In the genomic region with DNA sequence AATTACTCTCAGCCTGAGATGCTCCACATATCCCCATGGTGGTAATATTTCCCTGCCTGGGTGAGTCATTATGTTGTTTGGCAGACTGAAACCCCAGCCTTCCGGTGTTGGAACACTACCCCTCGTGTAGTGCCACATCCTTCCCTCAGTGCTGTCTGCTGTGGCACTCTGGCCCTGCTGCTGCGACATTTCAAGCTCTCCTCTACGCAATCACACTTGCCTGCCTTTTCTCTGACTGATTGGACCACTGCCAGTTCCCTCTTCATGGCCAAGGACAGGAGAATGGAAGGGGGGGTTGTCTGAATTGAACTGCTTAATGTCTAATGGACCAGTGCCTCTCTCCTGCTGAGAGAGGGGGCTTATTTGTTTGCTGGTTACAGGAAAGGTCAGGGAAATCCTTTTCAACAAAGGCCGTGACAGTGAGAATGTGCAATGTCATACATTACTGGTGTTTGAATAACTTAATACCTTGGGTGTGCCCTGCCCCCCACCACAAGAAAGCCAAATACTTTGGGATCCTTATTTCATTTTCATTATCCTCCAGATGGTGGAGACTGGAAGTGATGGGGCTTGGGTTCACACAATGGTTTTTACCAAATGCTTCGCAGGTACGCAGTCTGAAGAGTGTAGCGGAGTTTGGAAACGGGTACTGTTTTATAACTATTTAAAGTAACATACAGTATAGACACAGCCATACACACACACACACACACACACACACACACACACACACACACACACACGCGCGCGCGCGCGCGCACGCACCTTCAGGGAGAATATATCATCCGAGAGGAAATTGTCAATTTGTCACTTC, we compare ENCODE assay signal across 8 mouse cellular contexts.
DNase-seq lines count a peak whose midpoint lies in the region; ATAC-seq lines count a peak whose summit lies in the region.

No protein-coding gene starts in this region.

- WGBS in lung, embryonic 16.5 days, result 66% methylated on average over 19 of the region's 19 CpGs
- 47% methylated on average over 19 of the region's 19 CpGs for WGBS in hindbrain, embryonic 16.5 days
- 58% methylated on average over 19 of the region's 19 CpGs for WGBS in midbrain, embryonic 13.5 days

- ATAC-seq in lung, embryonic 16.5 days (ENCODE audit: low read depth), result 0 out of 2 replicates have a peak, but pooled peaks have one; percentile 49
- peak; percentile 94 for ATAC-seq in hindbrain, embryonic 16.5 days
- ATAC-seq in midbrain, embryonic 13.5 days, result peak; percentile 91

- no peak overlapping the region for H3K4me2 ChIP-seq in lung, embryonic 16.5 days (ENCODE audit: low read depth, low read length)
- peak overlapping the region; percentile 1; the same call in 1 of the 2 replicates for H3K4me2 ChIP-seq in hindbrain, embryonic 16.5 days (ENCODE audit: low read length)
- peak overlapping the region; percentile 19 for H3K4me2 ChIP-seq in midbrain, embryonic 13.5 days (replicated peaks)

- H3K4me1 ChIP-seq in lung, embryonic 16.5 days (replicated peaks; ENCODE audit: control insufficient read depth, insufficient read depth, low read length), result peaks cover 4% of the 10 kb centered on the region; the same call in 1 of the 2 replicates
- peaks cover 11% of the 10 kb centered on the region for H3K4me1 ChIP-seq in hindbrain, embryonic 16.5 days (ENCODE audit: control insufficient read depth, insufficient read depth, low read depth, low read length)
- H3K4me1 ChIP-seq in midbrain, embryonic 13.5 days (replicated peaks), result peaks cover 30% of the 10 kb centered on the region

- no peak overlapping the region for H3K4me3 ChIP-seq in lung, embryonic 16.5 days (ENCODE audit: low read length)
- no peak overlapping the region for H3K4me3 ChIP-seq in hindbrain, embryonic 16.5 days (ENCODE audit: low read length)
- no peak overlapping the region for H3K4me3 ChIP-seq in midbrain, embryonic 13.5 days (replicated peaks)

- no peak overlapping the region for H3K9ac ChIP-seq in lung, embryonic 16.5 days (ENCODE audit: low read length)
- H3K9ac ChIP-seq in hindbrain, embryonic 16.5 days (ENCODE audit: low read depth, low read length), result no peak overlapping the region
- H3K9ac ChIP-seq in midbrain, embryonic 13.5 days (replicated peaks), result no peak overlapping the region

- no peaks in the 10 kb centered on the region for H3K9me3 ChIP-seq in lung, embryonic 16.5 days (ENCODE audit: control insufficient read depth, low read length)
- no peaks in the 10 kb centered on the region for H3K9me3 ChIP-seq in hindbrain, embryonic 16.5 days (ENCODE audit: control insufficient read depth, low read length)
- no peaks in the 10 kb centered on the region for H3K9me3 ChIP-seq in midbrain, embryonic 13.5 days

- H3K27ac ChIP-seq in lung, embryonic 16.5 days (ENCODE audit: low read length), result no peak overlapping the region
- peak overlapping the region; percentile 62 for H3K27ac ChIP-seq in hindbrain, embryonic 16.5 days (ENCODE audit: low read depth, low read length)
- H3K27ac ChIP-seq in midbrain, embryonic 13.5 days, result peak overlapping the region; percentile 77

- no peak for DNase-seq in lung, postnatal 25 days (ENCODE audit: low spot score)
- DNase-seq in cerebellum, adult 8-10 months, result peak; percentile 8
- peak; percentile 25 to 36 for DNase-seq in frontal cortex, postnatal 36 days (ENCODE audit: low spot score in 2 of 2)
- DNase-seq in thymus, postnatal 4 days, result no peak
- DNase-seq in testis, postnatal 14 days (ENCODE audit: low spot score), result no peak

- no peaks in the 10 kb centered on the region for H3K27me3 ChIP-seq in lung, embryonic 16.5 days (ENCODE audit: control insufficient read depth, insufficient read depth, low read depth, low read length)
- H3K27me3 ChIP-seq in hindbrain, embryonic 16.5 days (replicated peaks; ENCODE audit: control insufficient read depth, insufficient read depth, low read length), result no peaks in the 10 kb centered on the region
- H3K27me3 ChIP-seq in midbrain, embryonic 13.5 days, result no peaks in the 10 kb centered on the region

- H3K36me3 ChIP-seq in lung, embryonic 16.5 days (ENCODE audit: control insufficient read depth, insufficient read depth, low read length), result no peaks in the 10 kb centered on the region
- no peaks in the 10 kb centered on the region for H3K36me3 ChIP-seq in hindbrain, embryonic 16.5 days (ENCODE audit: control insufficient read depth, insufficient read depth, low read length)
- no peaks in the 10 kb centered on the region for H3K36me3 ChIP-seq in midbrain, embryonic 13.5 days

Comparison
In these comparisons a context has a peak if more than half of its experiments do, and no peak if none do; other contexts are left out.
1. DNase-seq: peak in cerebellum, adult 8-10 months (single experiment) and frontal cortex, postnatal 36 days (2 of 2); none in lung, postnatal 25 days (single experiment), thymus, postnatal 4 days (single experiment) and testis, postnatal 14 days (single experiment).
2. Peak in every context shown above with its lines, with median percentiles within 50 percentile points of each other: ATAC-seq.